Mouse (Mus musculus) granulocyte monocyte progenitor cell, adult 5-6 weeks (primary cell): ENCODE results near the gene Vax1. TPM values are rescaled to one million over a fixed set of nuclear protein-coding genes. Genes with fewer than 3 reads are reported as not detected.

ENCODE experiments used
- total RNA-seq, 2 experiments: library from RNA; stranded (forward) in 1 of 2; stranded (reverse) in 1 of 2; fragments of 200-712, 200-1000 nt in 1 of 2; fragments of >200 nt in 1 of 2; fragmentation: Nextera tagmentation in 1 of 2; gene quantifications; 2 replicates each; pipeline ENCODE4 v1.2.3; 2014 to 2017

The Vax1 gene
- total RNA-seq, 2 experiments from 2014 or later = not detected

Other genes with a start within 250 kb of the Vax1 start
- not detected in 2 replicates for gene Eno4, start 226.6 kb downstream of the Vax1 start, total RNA-seq (2014; fragmentation: Nextera tagmentation)
- not detected in 2 replicates for gene Eno4, start 226.6 kb downstream of the Vax1 start, total RNA-seq (2017)
- gene Hspa12a, start 226.4 kb downstream of the Vax1 start, total RNA-seq (2014; fragmentation: Nextera tagmentation) = not detected in 2 replicates
- gene Hspa12a, start 226.4 kb downstream of the Vax1 start, total RNA-seq (2017) = 0.05 TPM in 1 of 2 replicates, not detected in the other
- 1.2 TPM in 1 of 2 replicates, not detected in the other for gene Shtn1, start 94.0 kb downstream of the Vax1 start, total RNA-seq (2014; fragmentation: Nextera tagmentation)
- gene Shtn1, start 94.0 kb downstream of the Vax1 start, total RNA-seq (2017) = 0.05 and 0.22 TPM in 2 replicates
- not detected in 2 replicates for gene Kcnk18, start 49.2 kb upstream of the Vax1 start, total RNA-seq (2014; fragmentation: Nextera tagmentation)
- gene Kcnk18, start 49.2 kb upstream of the Vax1 start, total RNA-seq (2017) = not detected in 2 replicates
- gene Slc18a2, start 90.8 kb upstream of the Vax1 start, total RNA-seq (2014; fragmentation: Nextera tagmentation) = 8.7 and 9.6 TPM in 2 replicates
- gene Slc18a2, start 90.8 kb upstream of the Vax1 start, total RNA-seq (2017) = 3.7 TPM in 2 replicates
- 373 and 396 TPM in 2 replicates for gene Rps12-ps3, start 152.2 kb upstream of the Vax1 start, total RNA-seq (2014; fragmentation: Nextera tagmentation)
- 747 and 1,107 TPM in 2 replicates for gene Rps12-ps3, start 152.2 kb upstream of the Vax1 start, total RNA-seq (2017)
- gene Pdzd8, start 175.7 kb upstream of the Vax1 start, total RNA-seq (2014; fragmentation: Nextera tagmentation) = 46.8 and 51.9 TPM in 2 replicates
- 57.6 and 59.1 TPM in 2 replicates for gene Pdzd8, start 175.7 kb upstream of the Vax1 start, total RNA-seq (2017)